Mouse (Mus musculus): ENCODE results near the gene Notch2. TPM values are rescaled to one million over a fixed set of nuclear protein-coding genes. Genes with fewer than 3 reads are reported as not detected.

Gene Notch2
- polyA plus RNA-seq, 1 experiment from 2014 or later = 6.4 TPM

DNA sequence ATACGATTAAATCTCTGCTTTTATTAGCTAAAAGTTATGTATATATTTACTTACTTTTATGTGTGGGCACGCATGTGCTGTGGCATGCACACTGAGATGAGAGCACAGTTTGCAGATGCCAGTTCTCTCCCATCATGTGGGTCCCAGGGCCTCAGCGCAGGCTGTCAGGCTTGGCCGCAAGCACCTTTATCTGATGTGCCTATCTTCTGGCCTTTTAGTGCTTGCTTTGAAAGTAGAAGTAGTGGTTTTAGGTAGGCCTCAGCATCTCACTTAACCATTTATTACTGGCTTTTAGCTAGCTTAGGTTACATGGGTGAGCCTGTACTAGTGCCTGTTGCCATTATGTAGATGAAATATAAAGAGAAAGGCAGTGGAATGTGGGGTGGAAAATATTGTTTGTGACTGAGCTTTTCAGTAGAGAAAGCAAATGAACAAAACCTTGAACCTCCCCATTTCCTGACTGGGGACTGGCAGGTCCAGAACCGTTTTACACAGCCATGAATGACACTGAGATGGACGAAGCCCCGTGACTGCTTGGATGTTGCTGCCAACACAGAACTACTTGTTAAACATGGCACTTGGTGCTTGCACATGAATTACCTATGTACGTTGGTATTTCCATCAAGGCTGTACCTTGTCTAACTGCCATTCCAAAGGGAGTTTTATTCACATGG is 41.1 kb downstream of the Notch2 start:
- ATAC-seq (ENCODE audit: insufficient read depth) = peak; percentile 36; the same call in 1 of the 2 replicates
- Histone ChIP-seq H3K9me3 (replicated peaks) (no peaks in the 10 kb centered on the region), H3K9ac (no peak overlapping the region), H3K36me3 (replicated peaks) (0 out of 2 replicates have a peak, but pooled peaks cover 5% of the 10 kb centered on the region), H3K27me3 (no peaks in the 10 kb centered on the region), H3K4me1 (replicated peaks) (peaks cover 76% of the 10 kb centered on the region), H3K27ac (replicated peaks) (peak overlapping the region; percentile 56), H3K4me3 (replicated peaks) (no peak overlapping the region), H3K4me2 (peak overlapping the region; percentile 21; the same call in 1 of the 2 replicates)
- 41% methylated on average over 8 of the region's 8 CpGs for WGBS (ENCODE audit: insufficient replicate concordance)

GRCm38 (mm10) chr3:98055008-98055345 is 41.6 kb downstream of the Notch2 start:
- peaks cover 81% of the 10 kb centered on the region for H3K4me1 ChIP-seq (replicated peaks)
- peak overlapping the region; percentile 21; the same call in 1 of the 2 replicates for H3K4me2 ChIP-seq
- no peak overlapping the region for H3K9ac ChIP-seq
- WGBS (ENCODE audit: insufficient replicate concordance) = 25% methylated on average over 6 of the region's 6 CpGs
- no peaks in the 10 kb centered on the region for H3K9me3 ChIP-seq (replicated peaks)
- ATAC-seq (ENCODE audit: insufficient read depth) = peak; percentile 71
- 0 out of 2 replicates have a peak, but pooled peaks cover 5% of the 10 kb centered on the region for H3K36me3 ChIP-seq (replicated peaks)
- no peak overlapping the region for H3K4me3 ChIP-seq (replicated peaks)
- peak overlapping the region; percentile 56; the same call in 1 of the 2 replicates for H3K27ac ChIP-seq (replicated peaks)
- no peaks in the 10 kb centered on the region for H3K27me3 ChIP-seq

- H3K9ac ChIP-seq = no peak overlapping the region
- no peaks in the 10 kb centered on the region for H3K27me3 ChIP-seq
- H3K36me3 ChIP-seq (replicated peaks) = 0 out of 2 replicates have a peak, but pooled peaks cover 5% of the 10 kb centered on the region
- no peak overlapping the region for H3K4me2 ChIP-seq
- WGBS (ENCODE audit: insufficient replicate concordance) = 75% methylated on average over 20 of the region's 20 CpGs
- no peak overlapping the region for H3K4me3 ChIP-seq (replicated peaks)
- no peak for ATAC-seq (ENCODE audit: insufficient read depth)
- no peak overlapping the region; the same call in 1 of the 2 replicates for H3K27ac ChIP-seq (replicated peaks)
- H3K4me1 ChIP-seq (replicated peaks) = peaks cover 92% of the 10 kb centered on the region
- no peaks in the 10 kb centered on the region for H3K9me3 ChIP-seq (replicated peaks)
Observed at GRCm38 (mm10) chr3:98055808-98056728, 42.7 kb downstream of the Notch2 start.

- H3K4me1 ChIP-seq (replicated peaks) = peaks cover 95% of the 10 kb centered on the region
- ATAC-seq (ENCODE audit: insufficient read depth) = no peak
Observed at GRCm38 (mm10) chr3:98056956-98057365, 43.6 kb downstream of the Notch2 start.

DNA sequence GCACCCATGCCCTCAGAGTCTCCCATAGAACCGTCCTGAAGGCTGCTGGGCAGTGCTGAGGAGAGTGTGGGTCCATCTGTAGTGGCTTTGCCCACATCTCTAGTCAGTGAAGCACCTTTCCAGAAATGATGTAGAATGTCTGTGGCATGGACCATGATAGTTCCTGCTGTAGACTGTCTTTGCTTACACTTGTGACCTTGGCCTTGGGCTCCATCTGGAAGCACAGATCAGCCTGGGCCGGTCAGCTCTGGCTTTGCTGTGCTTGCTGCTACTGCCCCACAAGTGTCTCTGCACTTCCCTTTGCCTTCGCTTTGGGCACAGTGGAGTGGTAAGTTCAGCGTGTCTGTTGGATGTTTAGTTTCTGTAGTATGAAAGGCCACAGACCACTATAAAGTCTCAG is 45.7 kb downstream of the Notch2 start:
- no peak overlapping the region for H3K4me3 ChIP-seq (replicated peaks)
- H3K4me2 ChIP-seq = no peak overlapping the region
- 0 out of 2 replicates have a peak, but pooled peaks cover 5% of the 10 kb centered on the region for H3K36me3 ChIP-seq (replicated peaks)
- peaks cover 99% of the 10 kb centered on the region for H3K4me1 ChIP-seq (replicated peaks)
- H3K9ac ChIP-seq = no peak overlapping the region
- WGBS (ENCODE audit: insufficient replicate concordance) = 53% methylated on average over 4 of the region's 4 CpGs
- H3K27me3 ChIP-seq = no peaks in the 10 kb centered on the region
- H3K27ac ChIP-seq (replicated peaks) = no peak overlapping the region
- no peak for ATAC-seq (ENCODE audit: insufficient read depth)
- no peaks in the 10 kb centered on the region for H3K9me3 ChIP-seq (replicated peaks)

More at GRCm38 (mm10) chr3:98056956-98057365, 43.6 kb downstream of the Notch2 start:
- Histone ChIP-seq H3K9ac (no peak overlapping the region), H3K4me2 (no peak overlapping the region), H3K27me3 (no peaks in the 10 kb centered on the region), H3K9me3 (replicated peaks) (no peaks in the 10 kb centered on the region), H3K36me3 (replicated peaks) (0 out of 2 replicates have a peak, but pooled peaks cover 5% of the 10 kb centered on the region), H3K4me3 (replicated peaks) (no peak overlapping the region), H3K27ac (replicated peaks) (no peak overlapping the region; the same call in 1 of the 2 replicates)
- WGBS (ENCODE audit: insufficient replicate concordance) = 68% methylated on average over 6 of the region's 6 CpGs

- H3K36me3 ChIP-seq (replicated peaks) = 0 out of 2 replicates have a peak, but pooled peaks cover under 1% of the 10 kb centered on the region
- 24% methylated on average over 7 of the region's 7 CpGs for WGBS (ENCODE audit: insufficient replicate concordance)
- no peaks in the 10 kb centered on the region for H3K9me3 ChIP-seq (replicated peaks)
- no peak overlapping the region for H3K9ac ChIP-seq
- peak overlapping the region; percentile 72 for H3K27ac ChIP-seq (replicated peaks)
- no peak overlapping the region for H3K4me3 ChIP-seq (replicated peaks)
- peaks cover 92% of the 10 kb centered on the region for H3K4me1 ChIP-seq (replicated peaks)
- H3K27me3 ChIP-seq = no peaks in the 10 kb centered on the region
- peak overlapping the region; percentile 42 for H3K4me2 ChIP-seq
- peak; percentile 22; the same call in 1 of the 2 replicates for ATAC-seq (ENCODE audit: insufficient read depth)
Observed at GRCm38 (mm10) chr3:98060981-98061660, 47.8 kb downstream of the Notch2 start.

- H3K4me3 ChIP-seq (replicated peaks) = no peak overlapping the region
- peak overlapping the region; percentile 42 for H3K4me2 ChIP-seq
- no peak overlapping the region for H3K9ac ChIP-seq
- H3K27ac ChIP-seq (replicated peaks) = peak overlapping the region; percentile 76
- peaks cover 85% of the 10 kb centered on the region for H3K4me1 ChIP-seq (replicated peaks)
- peak; percentile 81 for ATAC-seq (ENCODE audit: insufficient read depth)
- 24% methylated on average over 13 of the region's 13 CpGs for WGBS (ENCODE audit: insufficient replicate concordance)
- H3K27me3 ChIP-seq = no peaks in the 10 kb centered on the region
- H3K9me3 ChIP-seq (replicated peaks) = no peaks in the 10 kb centered on the region
- H3K36me3 ChIP-seq (replicated peaks) = no peaks in the 10 kb centered on the region
Observed at GRCm38 (mm10) chr3:98061661-98062330, 48.5 kb downstream of the Notch2 start.

DNA sequence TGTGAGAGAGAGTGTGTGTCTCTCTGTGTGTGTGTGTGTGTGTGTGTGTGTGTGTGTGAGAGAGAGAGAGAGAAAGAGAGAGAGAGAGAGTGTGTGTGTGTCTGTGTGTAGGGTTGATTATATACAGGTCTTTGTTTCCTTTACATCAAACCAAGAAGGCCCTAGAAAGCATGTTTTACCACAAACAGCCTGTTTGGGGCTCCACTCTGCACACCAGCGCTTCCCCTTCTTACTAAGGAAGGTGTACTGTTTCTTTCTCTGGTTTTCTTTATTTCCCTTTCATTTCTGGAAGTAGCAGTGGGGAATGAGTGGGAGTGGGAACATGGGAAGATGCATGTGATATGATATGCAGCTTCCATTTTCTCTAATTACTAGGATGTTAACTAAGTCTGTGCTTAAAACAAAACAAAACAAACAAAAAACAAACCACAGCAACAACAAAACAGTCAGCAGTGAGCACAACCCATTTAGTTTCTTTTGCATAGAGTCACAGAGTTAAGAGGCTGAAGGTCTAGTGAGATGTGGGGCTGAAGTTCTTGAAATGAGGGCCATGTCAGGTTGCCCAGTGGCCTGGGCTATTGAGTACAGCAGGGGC is 49.4 kb downstream of the Notch2 start:
- peaks cover 77% of the 10 kb centered on the region for H3K4me1 ChIP-seq (replicated peaks)
- H3K27ac ChIP-seq (replicated peaks) = peak overlapping the region; percentile 76

GRCm38 (mm10) chr3:98063186-98063771 is 50.0 kb downstream of the Notch2 start:
- Histone ChIP-seq H3K4me3 (replicated peaks) (no peak overlapping the region), H3K27ac (replicated peaks) (peak overlapping the region; percentile 76), H3K9ac (peak overlapping the region; percentile 23; the same call in 1 of the 2 replicates), H3K36me3 (replicated peaks) (no peaks in the 10 kb centered on the region), H3K27me3 (no peaks in the 10 kb centered on the region), H3K9me3 (replicated peaks) (no peaks in the 10 kb centered on the region), H3K4me2 (peak overlapping the region; percentile 42), H3K4me1 (replicated peaks) (peaks cover 76% of the 10 kb centered on the region)
- WGBS (ENCODE audit: insufficient replicate concordance) = 31% methylated on average over 8 of the region's 8 CpGs
- ATAC-seq (ENCODE audit: insufficient read depth) = no peak

More for the DNA sequence above, 49.4 kb downstream of the Notch2 start:
- ATAC-seq (ENCODE audit: insufficient read depth) = no peak
- Histone ChIP-seq H3K27me3 (no peaks in the 10 kb centered on the region), H3K9me3 (replicated peaks) (no peaks in the 10 kb centered on the region), H3K4me2 (0 out of 2 replicates have a peak overlapping the region, but pooled peaks have one; percentile 42), H3K4me3 (replicated peaks) (no peak overlapping the region), H3K9ac (peak overlapping the region; percentile 23; the same call in 1 of the 2 replicates), H3K36me3 (replicated peaks) (no peaks in the 10 kb centered on the region)
- 8% methylated on average over 1 of the region's 1 CpGs for WGBS (ENCODE audit: insufficient replicate concordance)

Data from liver, embryonic 15.5 days (tissue).